Mouse (Mus musculus) small intestine, adult 10 weeks (tissue): ENCODE measurements around the gene Zfp667. TPM values are rescaled to one million over a fixed set of nuclear protein-coding genes. Genes with fewer than 3 reads are reported as not detected.

ENCODE experiments used
- polyA plus RNA-seq: library from polyadenylated mRNA; stranded (reverse); fragments of 350-450 nt; fragmentation: Illumina TruSeq; extraction: RNeasy Lipid Tissue Mini Kit (QIAGEN cat#74804); gene quantifications from one replicate; pipeline ENCODE4 v1.2.3, GENCODE M21; 2014; ENCODE audit warnings: low replicate concordance

Zfp667 gene
- polyA plus RNA-seq: 3.2 TPM

DNA sequence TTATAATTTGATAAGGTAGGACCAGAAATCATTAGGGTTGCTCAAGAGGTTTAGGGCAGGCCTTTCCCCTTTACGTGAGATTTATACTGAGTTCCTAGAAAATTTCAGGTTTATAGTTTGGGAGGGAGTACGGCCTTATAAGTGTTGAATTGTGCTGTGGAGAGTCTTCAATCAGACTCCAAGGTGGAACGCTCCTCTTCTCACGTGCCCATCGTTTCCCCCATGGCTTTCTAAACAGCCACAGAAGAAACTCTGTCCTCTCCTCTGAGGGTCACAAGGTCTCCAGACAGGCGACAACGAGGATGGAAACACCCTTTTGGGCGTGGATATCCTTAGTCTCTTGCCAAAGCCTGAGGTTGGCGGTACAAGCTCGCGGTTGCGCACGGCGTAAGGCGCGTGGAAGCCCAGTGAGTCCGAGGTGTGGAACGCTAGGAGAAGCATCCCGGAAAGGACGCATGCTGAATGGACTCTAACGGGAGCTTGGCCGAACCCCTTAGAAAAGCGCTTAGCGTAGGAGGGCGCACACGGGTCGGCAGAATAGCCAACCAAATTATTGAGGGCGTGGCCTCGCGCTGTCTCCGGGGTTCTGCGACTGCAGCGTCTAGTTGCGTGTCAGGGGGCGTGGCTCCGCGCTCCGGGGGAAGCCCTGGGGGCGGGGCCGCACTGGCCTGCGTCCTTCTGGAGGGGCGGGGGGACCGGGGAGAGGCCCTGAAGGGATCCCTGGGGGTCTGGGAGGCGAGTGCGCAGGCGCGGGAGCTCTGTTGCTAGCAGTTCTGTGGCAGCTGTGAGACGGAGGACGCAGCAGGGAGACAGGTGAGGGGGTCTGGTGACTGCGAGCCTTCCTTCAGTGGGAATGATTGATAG lies at the start of gene Zfp667:
Zfp667 (plus strand) TSS at position 738 of the 864 bp plus-strand sequence.

DNA sequence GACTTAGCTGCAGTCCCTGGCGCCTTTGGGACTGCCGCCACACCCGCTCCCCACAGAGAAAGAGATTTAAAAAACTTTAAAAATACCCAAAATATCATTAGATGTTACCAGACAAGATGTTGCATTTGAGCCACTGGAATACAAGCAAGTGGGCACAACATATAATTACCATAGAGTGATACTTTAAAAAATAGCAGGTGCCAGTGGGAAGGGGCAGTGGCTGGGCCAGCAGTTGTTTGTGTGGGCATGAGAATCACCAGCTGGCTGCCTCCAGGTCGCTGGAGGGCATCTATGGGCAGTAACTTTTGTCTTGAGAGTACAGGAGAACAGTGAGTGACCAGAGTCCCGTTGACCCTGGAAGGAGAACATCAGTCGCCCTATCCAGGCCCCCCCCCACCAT lies 34.0 kb upstream of the Zfp667 start, which contains the start of gene Epp13:
Epp13 (plus strand) TSS at position 301 of the 400 bp plus-strand sequence.

DNA sequence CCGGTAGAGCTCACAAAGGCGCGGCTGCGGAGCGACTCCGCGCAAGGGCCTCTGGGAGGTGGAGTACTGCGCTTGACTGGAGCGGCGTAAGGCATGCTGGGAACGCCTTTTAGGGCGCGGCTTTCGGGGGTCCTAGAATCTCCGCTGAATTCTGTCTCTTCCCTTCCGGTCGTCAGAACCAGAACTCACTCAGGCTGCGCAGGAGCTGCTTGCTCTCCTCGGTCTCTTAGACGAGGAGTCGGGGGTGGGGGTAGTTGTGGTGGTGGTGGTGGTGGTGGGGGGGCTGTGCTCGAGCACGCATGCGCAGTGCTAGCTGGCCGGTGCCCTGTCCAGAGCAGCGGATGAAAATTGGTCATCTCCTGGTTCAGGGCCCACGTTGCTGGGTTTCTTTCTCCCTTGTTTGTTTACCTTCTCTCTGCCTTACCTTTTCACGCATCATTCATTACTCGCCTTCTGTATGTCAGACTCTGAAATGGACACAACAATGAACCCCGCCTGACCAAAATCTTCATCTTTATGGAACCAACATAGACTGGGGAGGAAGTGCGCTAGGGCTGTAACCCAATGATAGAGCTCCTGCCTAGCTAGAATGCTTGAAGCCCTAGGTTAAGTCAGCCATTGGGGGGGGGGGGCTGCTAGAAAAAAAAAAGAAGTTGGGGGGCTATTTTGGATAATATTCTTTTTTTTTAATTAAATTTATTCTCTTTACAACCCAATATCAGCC lies 45.0 kb downstream of the Zfp667 start, which contains the start of gene Zfp583:
Zfp583 (minus strand) TSS at position 53 of the 724 bp plus-strand sequence.

DNA sequence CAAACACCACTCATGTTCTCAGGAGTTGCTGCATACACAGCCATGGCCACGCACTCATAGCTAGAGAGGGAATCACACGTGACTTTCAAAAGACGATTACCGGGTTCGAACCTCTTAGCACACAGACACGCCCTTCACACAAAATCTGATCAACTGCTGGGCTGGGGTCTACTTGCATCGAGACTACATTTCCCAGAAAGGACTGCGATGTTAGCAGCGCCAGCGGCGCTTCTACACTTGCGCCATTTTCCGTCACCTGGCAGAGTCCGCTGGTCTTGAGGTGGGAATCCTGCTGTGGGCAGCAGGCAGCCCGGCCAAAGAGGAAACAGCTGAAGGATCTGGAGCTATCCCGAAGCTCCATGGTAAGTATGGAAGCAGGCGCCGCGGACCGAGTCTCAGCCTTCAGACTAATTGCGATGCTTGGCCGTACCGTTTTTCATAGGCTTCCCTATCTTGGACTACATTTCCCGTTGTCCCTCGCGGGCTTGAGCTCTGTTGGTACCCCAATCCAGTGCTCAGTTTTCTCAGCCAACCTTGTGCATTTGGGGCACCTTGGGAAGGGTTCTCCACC lies 57.2 kb downstream of the Zfp667 start, which contains the start of gene Gm3854:
Gm3854 (plus strand) TSS at position 259 of the 571 bp plus-strand sequence.

Other genes starting within 250 kb of the Zfp667 start
- not detected for gene Nlrp4c, start 241.4 kb upstream of the Zfp667 start, polyA plus RNA-seq
- gene Zfp787, start 130.6 kb upstream of the Zfp667 start, polyA plus RNA-seq: 3.9 TPM
- gene Zfp444, start 114.4 kb upstream of the Zfp667 start, polyA plus RNA-seq: 2.0 TPM
- not detected for gene Galp, start 89.5 kb upstream of the Zfp667 start, polyA plus RNA-seq
- gene Zscan5b, start 64.3 kb upstream of the Zfp667 start, polyA plus RNA-seq: not detected
- gene Epp13, start 33.9 kb upstream of the Zfp667 start, polyA plus RNA-seq: not detected
- 2.0 TPM for gene Zfp583, start 44.7 kb downstream of the Zfp667 start, polyA plus RNA-seq
- not detected for gene Gm3854, start 57.2 kb downstream of the Zfp667 start, polyA plus RNA-seq
- gene Zfp78, start 76.7 kb downstream of the Zfp667 start, polyA plus RNA-seq: 2.0 TPM
- 7.4 TPM for gene Zfp28, start 96.7 kb downstream of the Zfp667 start, polyA plus RNA-seq
- not detected for gene Smim17, start 112.1 kb downstream of the Zfp667 start, polyA plus RNA-seq
- gene Gm20715, start 123.7 kb downstream of the Zfp667 start, polyA plus RNA-seq: not detected
- gene Olfr1344, start 152.1 kb downstream of the Zfp667 start, polyA plus RNA-seq: not detected
- gene Olfr1336, start 169.6 kb downstream of the Zfp667 start, polyA plus RNA-seq: not detected
- not detected for gene Olfr1346, start 180.5 kb downstream of the Zfp667 start, polyA plus RNA-seq
- gene Olfr5, start 200.4 kb downstream of the Zfp667 start, polyA plus RNA-seq: not detected
- gene Olfr1347, start 213.2 kb downstream of the Zfp667 start, polyA plus RNA-seq: not detected
- not detected for gene Olfr1348, start 222.2 kb downstream of the Zfp667 start, polyA plus RNA-seq
- gene Olfr1349, start 236.4 kb downstream of the Zfp667 start, polyA plus RNA-seq: not detected